Mouse (Mus musculus) limb, embryonic 14.5 days (tissue): Measurements from ENCODE around the gene Rflnb. TPM values are rescaled to one million over a fixed set of nuclear protein-coding genes. Genes with fewer than 3 reads are reported as not detected.

ENCODE experiments used
- ATAC-seq: fragments of 200-750 bp; cut with Nextera tagmentation; 2 replicates; pipeline ENCODE4 v1.8.0; 2017; ENCODE audit warnings: low read depth, moderate number of reproducible peaks, moderate TSS enrichment; ENCODE audit not compliant: low FRiP score
- DNase-seq: peaks from one replicate; pipeline ENCODE4 v3.0.0-alpha.2; 2015; ENCODE audit warnings: low spot score
- H3K27ac ChIP-seq: fragments of 300-500 bp; sonication (generic); replicated peaks from 2 replicates; pipeline ENCODE4 v1.5.1; 2014; ENCODE audit warnings: low read depth, mild to moderate bottlenecking, low read length, moderate library complexity, mixed read lengths
- H3K27me3 ChIP-seq: fragments of 300-500 bp; sonication (generic); 2 replicates; pipeline ENCODE4 v1.6.1; 2014; ENCODE audit warnings: low read length, mixed read lengths; ENCODE audit not compliant: control insufficient read depth, insufficient read depth
- H3K36me3 ChIP-seq: fragments of 300-500 bp; sonication (generic); 2 replicates; pipeline ENCODE4 v1.6.1; 2014; ENCODE audit warnings: mild to moderate bottlenecking, low read length, moderate library complexity, mixed read lengths; ENCODE audit not compliant: control insufficient read depth, insufficient read depth
- H3K4me1 ChIP-seq: fragments of 300-500 bp; sonication (generic); 2 replicates; pipeline ENCODE4 v1.6.1; 2014; ENCODE audit warnings: antibody characterized with exemption, low read length, mixed read lengths; ENCODE audit not compliant: control insufficient read depth, insufficient read depth
- H3K4me2 ChIP-seq: fragments of 300-500 bp; sonication (generic); replicated peaks from 2 replicates; pipeline ENCODE4 v1.6.1; 2014; ENCODE audit warnings: low read depth, mild to moderate bottlenecking, low read length, moderate library complexity; ENCODE audit not compliant: severe bottlenecking
- H3K4me3 ChIP-seq: fragments of 300-500 bp; sonication (generic); replicated peaks from 2 replicates; pipeline ENCODE4 v1.5.1; 2014; ENCODE audit warnings: low read length
- H3K9ac ChIP-seq: fragments of 300-500 bp; sonication (generic); 2 replicates; pipeline ENCODE4 v1.6.1; 2014; ENCODE audit warnings: mild to moderate bottlenecking, low read depth, low read length, moderate library complexity; ENCODE audit not compliant: severe bottlenecking
- H3K9me3 ChIP-seq: fragments of 300-500 bp; sonication (generic); 2 replicates; pipeline ENCODE4 v1.6.1; 2016; ENCODE audit warnings: low read length; ENCODE audit not compliant: control insufficient read depth
- POLR2A ChIP-seq: fragments of 200-500 bp; IDR thresholded peaks from 2 replicates; pipeline ENCODE4 v1.8.0; 2012; ENCODE audit warnings: inconsistent platforms, mild to moderate bottlenecking, moderate library complexity, borderline replicate concordance; ENCODE audit not compliant: insufficient read depth, insufficient read length; ENCODE audit errors: extremely low read depth
- WGBS: fragments of 180-500 bp; shearing (Covaris S2); extraction: QIAGEN DNeasy Blood & Tissue Kit; methylation state at CpG from one replicate; pipeline ENCODE4 v1.1.7; 2014; 5-methylcytosine and 5-hydroxymethylcytosine counted together
- polyA plus RNA-seq, 2 experiments: library from polyadenylated mRNA; depleted of rRNA in 1 of 2; stranded (reverse) in 1 of 2; unstranded in 1 of 2; fragments of >200 nt; fragmentation: Nextera tagmentation in 1 of 2; extraction: Ambion mirVana in 1 of 2; gene quantifications; 2 replicates each; pipeline versions ENCODE4 v1.2.1 to v1.2.3; 2012 to 2014

Gene Rflnb
- polyA plus RNA-seq, 2 experiments: 28.9 to 52.2 TPM

GRCm38 (mm10) chr11:76042882-76043281, 15.3 kb upstream of the Rflnb start:
- H3K27ac ChIP-seq: peak overlapping the region; percentile 77; the same call in 1 of the 2 replicates
- H3K36me3 ChIP-seq: peaks cover 17% of the 10 kb centered on the region
- ATAC-seq (no peak), DNase-seq (peak; percentile 67)
- H3K27me3 ChIP-seq: no peaks in the 10 kb centered on the region
- no peak for TF ChIP-seq POLR2A
- no peak overlapping the region for H3K4me3 ChIP-seq
- H3K4me2 ChIP-seq: no peak overlapping the region
- H3K9ac ChIP-seq: peak overlapping the region; percentile 14; the same call in 1 of the 2 replicates
- 27% methylated on average over 5 of the region's 5 CpGs for WGBS
- peaks cover 11% of the 10 kb centered on the region for H3K4me1 ChIP-seq
- H3K9me3 ChIP-seq: no peaks in the 10 kb centered on the region

GRCm38 (mm10) chr11:76042041-76042638, 14.6 kb upstream of the Rflnb start:
- Histone ChIP-seq H3K4me1 (peaks cover 11% of the 10 kb centered on the region), H3K9ac (no peak overlapping the region), H3K4me3 (no peak overlapping the region), H3K4me2 (no peak overlapping the region), H3K36me3 (peaks cover 17% of the 10 kb centered on the region), H3K9me3 (no peaks in the 10 kb centered on the region), H3K27me3 (no peaks in the 10 kb centered on the region), H3K27ac (peak overlapping the region; percentile 77)
- TF ChIP-seq POLR2A: no peak
- no peak for ATAC-seq
- WGBS: 52% methylated on average over 10 of the region's 10 CpGs
- DNase-seq: peak; percentile 14

- DNase-seq (no peak), ATAC-seq (no peak)
- H3K4me1 ChIP-seq: peaks cover 11% of the 10 kb centered on the region
- no peak overlapping the region for H3K4me2 ChIP-seq
- H3K9ac ChIP-seq: no peak overlapping the region
- no peaks in the 10 kb centered on the region for H3K27me3 ChIP-seq
- H3K9me3 ChIP-seq: no peaks in the 10 kb centered on the region
- H3K36me3 ChIP-seq: peaks cover 7% of the 10 kb centered on the region
- H3K4me3 ChIP-seq: no peak overlapping the region
- no peak for TF ChIP-seq POLR2A
- H3K27ac ChIP-seq: no peak overlapping the region
- WGBS: 64% methylated on average over 4 of the region's 4 CpGs
These were observed 13.3 kb upstream of the Rflnb start for GRCm38 (mm10) chr11:76040761-76041376.

GRCm38 (mm10) chr11:76040106-76040505, 12.5 kb upstream of the Rflnb start:
- H3K27me3 ChIP-seq: no peaks in the 10 kb centered on the region
- no peaks in the 10 kb centered on the region for H3K9me3 ChIP-seq
- no peak for DNase-seq
- no peak for ATAC-seq
- H3K36me3 ChIP-seq: peaks cover 3% of the 10 kb centered on the region; the same call in 1 of the 2 replicates
- peaks cover 11% of the 10 kb centered on the region for H3K4me1 ChIP-seq
- 88% methylated on average over 8 of the region's 8 CpGs for WGBS
- H3K9ac ChIP-seq: no peak overlapping the region
- no peak overlapping the region for H3K27ac ChIP-seq
- no peak overlapping the region for H3K4me3 ChIP-seq
- H3K4me2 ChIP-seq: no peak overlapping the region
- no peak for TF ChIP-seq POLR2A

- DNase-seq (no peak), ATAC-seq (no peak)
- no peak overlapping the region for H3K4me3 ChIP-seq
- TF ChIP-seq POLR2A: no peak
- no peaks in the 10 kb centered on the region for H3K9me3 ChIP-seq
- no peak overlapping the region for H3K27ac ChIP-seq
- H3K9ac ChIP-seq: no peak overlapping the region
- H3K36me3 ChIP-seq: peaks cover under 1% of the 10 kb centered on the region; the same call in 1 of the 2 replicates
- no peak overlapping the region for H3K4me2 ChIP-seq
- peaks cover 11% of the 10 kb centered on the region for H3K4me1 ChIP-seq
- no peaks in the 10 kb centered on the region for H3K27me3 ChIP-seq
- 79% methylated on average over 3 of the region's 3 CpGs for WGBS
These were observed 11.9 kb upstream of the Rflnb start for GRCm38 (mm10) chr11:76039271-76040053.
